Mouse (Mus musculus) spleen, adult 2 months (tissue): ENCODE measurements at regions not wholly inside any gene's neighbourhood (a gene's known extent, or its start where the extent isn't known, plus 50 kb on each side); places are given as distances from the start of the nearest gene placed in this dataset.

Experiments
- CTCF ChIP-seq: fragments of 200-500 bp; IDR thresholded peaks from 2 replicates; pipeline ENCODE4 v1.5.1; 2011; ENCODE audit warnings: mild to moderate bottlenecking, inconsistent platforms; ENCODE audit not compliant: insufficient read depth, insufficient read length, insufficient replicate concordance; ENCODE audit errors: extremely low read depth
- POLR2A ChIP-seq: fragments of 200-500 bp; IDR thresholded peaks from 2 replicates; pipeline ENCODE4 v1.6.1; 2011; ENCODE audit warnings: low read depth, low read length, inconsistent platforms

DNA sequence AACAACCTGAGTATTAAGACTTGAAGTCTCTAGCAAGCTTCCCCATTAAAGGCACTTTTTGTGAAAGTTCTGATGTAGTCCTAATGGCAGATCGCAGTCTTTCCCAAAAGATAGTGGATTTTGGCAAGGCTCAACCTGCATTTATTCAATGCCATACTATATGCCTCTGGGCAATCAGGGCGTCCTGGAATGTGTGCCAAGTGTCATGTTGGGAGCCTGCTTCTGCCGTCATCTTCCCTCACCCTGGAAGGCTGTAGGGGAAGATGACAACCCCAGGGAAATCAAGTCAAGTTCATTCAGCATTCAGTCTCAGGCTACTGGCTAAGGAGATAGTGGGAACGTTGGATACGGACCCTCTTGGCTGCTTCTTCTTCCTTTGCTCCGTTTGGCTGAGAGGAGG is 447.4 kb upstream of the Igfbp7 start:
- no peak for TF ChIP-seq CTCF
- no peak for TF ChIP-seq POLR2A
